17 mouse cellular contexts compared by ENCODE assay signal in the genomic region with DNA sequence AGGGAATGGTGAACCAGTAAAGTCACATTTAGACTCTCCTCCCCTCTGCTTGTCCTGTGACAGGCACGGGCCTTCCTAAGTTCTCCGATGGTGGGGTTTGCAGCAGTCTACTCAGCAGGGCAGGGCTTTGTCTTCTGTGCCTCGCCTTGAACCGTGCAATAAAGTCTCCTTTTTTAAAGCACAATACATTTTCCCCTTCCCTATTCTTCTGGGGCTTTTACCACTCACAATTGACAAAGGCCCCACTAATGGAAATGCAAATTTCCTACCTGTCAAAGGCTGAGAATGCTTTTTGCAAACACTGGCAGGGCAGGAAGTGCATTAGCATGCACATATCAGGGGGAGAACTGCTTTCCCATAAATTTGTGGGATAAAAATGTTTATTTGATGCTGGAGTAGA.
DNase-seq lines count a peak whose midpoint lies in the region; ATAC-seq lines count a peak whose summit lies in the region.
"Had no signal": no experiment of that assay in that cellular context is flagged by ENCODE, and none has a peak within 500 bp of the region (broad histone marks: within the 10 kb centered on the region; RNA-seq: fewer than 3 reads in every experiment).

No protein-coding gene starts in this region.

- no peak overlapping the region for H3K27ac ChIP-seq in neural tube, embryonic 11.5 days (ENCODE audit: low read depth, low read length)
- H3K27ac ChIP-seq in forebrain, embryonic 15.5 days (replicated peaks), result peak overlapping the region; percentile 76
- H3K27ac ChIP-seq: limb, embryonic 15.5 days had no signal

- peak; percentile 77 for ATAC-seq in neural tube, embryonic 11.5 days (ENCODE audit: insufficient read depth, low FRiP score, low TSS enrichment)
- peak; percentile 87 for ATAC-seq in forebrain, embryonic 15.5 days (replicated peaks)
- ATAC-seq: CD4-positive, CD25-positive, alpha-beta regulatory T cell, adult 4 months had no signal

- peak; percentile 44 for DNase-seq in embryo, embryonic 10.5 days (ENCODE audit: low spot score)
- DNase-seq in embryo, embryonic 9.5 days (ENCODE audit: extremely low spot score), result no peak
- peak; percentile 34 for DNase-seq in neural tube, embryonic 11.5 days (ENCODE audit: low spot score)
- no peak for DNase-seq in neural tube, embryonic 10.5 days (ENCODE audit: extremely low spot score, low spot score)
- DNase-seq in c-Kit-positive CD71-positive TER-119-positive erythroid progenitor cells, embryonic 14.5 days (ENCODE audit: low spot score), result no peak
- no peak for DNase-seq in adipocyte (ENCODE audit: low spot score)
- DNase-seq in thymus, adult 18-20 months, result no peak
- DNase-seq: cerebellum, postnatal 10 days; gastrocnemius, postnatal 36 days; kidney, adult 8-10 months; kidney, postnatal 4 days; lung, postnatal 10 days had no signal

- H3K36me3 ChIP-seq in neural tube, embryonic 11.5 days (ENCODE audit: control insufficient read depth, insufficient read depth, low read length), result no peaks in the 10 kb centered on the region
- H3K36me3 ChIP-seq in forebrain, embryonic 15.5 days, result no peaks in the 10 kb centered on the region
- H3K36me3 ChIP-seq: limb, embryonic 15.5 days had no signal

- no peak overlapping the region for H3K4me3 ChIP-seq in neural tube, embryonic 11.5 days (ENCODE audit: low read depth, low read length)
- no peak overlapping the region for H3K4me3 ChIP-seq in forebrain, embryonic 15.5 days
- H3K4me3 ChIP-seq: erythroblast, embryonic 14.5 days; limb, embryonic 15.5 days; myocyte had no signal

- no peak overlapping the region; the same call in 1 of the 2 replicates for H3K9ac ChIP-seq in neural tube, embryonic 11.5 days (ENCODE audit: low read length)
- no peak overlapping the region for H3K9ac ChIP-seq in forebrain, embryonic 15.5 days (replicated peaks)
- H3K9ac ChIP-seq: limb, embryonic 15.5 days had no signal

- H3K4me2 ChIP-seq in neural tube, embryonic 11.5 days (ENCODE audit: low read depth), result no peak overlapping the region
- no peak overlapping the region for H3K4me2 ChIP-seq in forebrain, embryonic 15.5 days (replicated peaks)
- H3K4me2 ChIP-seq: limb, embryonic 15.5 days had no signal

- WGBS in neural tube, embryonic 11.5 days, result 22% methylated on average over 4 of the region's 4 CpGs
- WGBS in forebrain, embryonic 15.5 days, result 9% methylated on average over 4 of the region's 4 CpGs

- H3K27me3 ChIP-seq in neural tube, embryonic 11.5 days (ENCODE audit: control insufficient read depth, insufficient read depth, low read length), result no peaks in the 10 kb centered on the region
- no peaks in the 10 kb centered on the region for H3K27me3 ChIP-seq in forebrain, embryonic 15.5 days
- H3K27me3 ChIP-seq: limb, embryonic 15.5 days had no signal

- no peaks in the 10 kb centered on the region for H3K4me1 ChIP-seq in neural tube, embryonic 11.5 days (ENCODE audit: control insufficient read depth, insufficient read depth, low read length)
- peaks cover 9% of the 10 kb centered on the region; the same call in 1 of the 2 replicates for H3K4me1 ChIP-seq in forebrain, embryonic 15.5 days
- H3K4me1 ChIP-seq: limb, embryonic 15.5 days had no signal

- no peaks in the 10 kb centered on the region for H3K9me3 ChIP-seq in neural tube, embryonic 11.5 days (ENCODE audit: control insufficient read depth, low read length)
- H3K9me3 ChIP-seq in forebrain, embryonic 15.5 days, result no peaks in the 10 kb centered on the region
- H3K9me3 ChIP-seq: limb, embryonic 15.5 days had no signal

Comparison
In these comparisons a context has a peak if more than half of its experiments do, and no peak if none do; other contexts are left out.
1. DNase-seq: peak in embryo, embryonic 10.5 days (single experiment) and neural tube, embryonic 11.5 days (single experiment); none in embryo, embryonic 9.5 days (single experiment), neural tube, embryonic 10.5 days (single experiment), c-Kit-positive CD71-positive TER-119-positive erythroid progenitor cells, embryonic 14.5 days (single experiment), adipocyte (single experiment) and thymus, adult 18-20 months (0 of 2).